Mouse (Mus musculus): Measurements from ENCODE around the gene Hunk. TPM values are rescaled to one million over a fixed set of nuclear protein-coding genes. Genes with fewer than 3 reads are reported as not detected.

The Hunk gene
- polyA plus RNA-seq, 1 experiment = 15.5 TPM

DNA sequence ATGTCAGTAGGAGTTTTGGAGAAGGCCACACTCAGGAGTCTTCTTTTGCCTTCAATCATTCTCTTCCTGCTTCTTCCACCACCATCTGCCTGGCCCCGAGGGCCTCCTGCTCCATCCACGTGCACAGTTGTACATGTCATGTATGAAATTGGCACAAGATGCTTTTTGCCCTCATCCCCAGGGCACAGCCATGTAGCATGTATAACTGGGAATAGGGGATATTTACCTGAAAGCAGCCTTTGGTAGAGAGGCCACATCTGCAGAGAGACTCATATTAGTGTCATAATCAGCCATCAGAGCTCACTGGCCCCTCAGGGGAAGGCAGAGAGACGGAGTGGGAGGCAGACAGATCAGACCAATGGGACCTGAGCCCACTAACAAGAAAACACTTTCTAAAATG is 160.8 kb downstream of the Hunk start:
- no peaks in the 10 kb centered on the region for H3K27me3 ChIP-seq (ENCODE audit: control insufficient read depth, insufficient read depth, low read length, poor library complexity, severe bottlenecking)
- no peak for TF ChIP-seq EP300 (IDR thresholded peaks at IDR 0.05; ENCODE audit: insufficient read depth, low read depth, low read length)
- TF ChIP-seq CTCF (IDR thresholded peaks at IDR 0.05; ENCODE audit: low read depth, low read length) = no peak
- no peak for TF ChIP-seq POLR2A (IDR thresholded peaks at IDR 0.05; ENCODE audit: insufficient read depth, low read length)
- no peak overlapping the region for H3K27ac ChIP-seq (ENCODE audit: insufficient read depth, low read length)
- peaks cover 7% of the 10 kb centered on the region for H3K4me1 ChIP-seq (ENCODE audit: control insufficient read depth, insufficient read depth, low read length)
- no peaks in the 10 kb centered on the region for H3K36me3 ChIP-seq (ENCODE audit: control insufficient read depth, insufficient read depth, low read length, poor library complexity, severe bottlenecking)
- H3K4me3 ChIP-seq (ENCODE audit: low read depth, low read length) = no peak overlapping the region
- H3K9me3 ChIP-seq (replicated peaks; ENCODE audit: control insufficient read depth, insufficient read depth, low read length, poor library complexity, severe bottlenecking) = no peaks in the 10 kb centered on the region; the same call in 1 of the 2 replicates
- H3K9ac ChIP-seq (ENCODE audit: low read depth, poor library complexity, severe bottlenecking) = no peak overlapping the region

DNA sequence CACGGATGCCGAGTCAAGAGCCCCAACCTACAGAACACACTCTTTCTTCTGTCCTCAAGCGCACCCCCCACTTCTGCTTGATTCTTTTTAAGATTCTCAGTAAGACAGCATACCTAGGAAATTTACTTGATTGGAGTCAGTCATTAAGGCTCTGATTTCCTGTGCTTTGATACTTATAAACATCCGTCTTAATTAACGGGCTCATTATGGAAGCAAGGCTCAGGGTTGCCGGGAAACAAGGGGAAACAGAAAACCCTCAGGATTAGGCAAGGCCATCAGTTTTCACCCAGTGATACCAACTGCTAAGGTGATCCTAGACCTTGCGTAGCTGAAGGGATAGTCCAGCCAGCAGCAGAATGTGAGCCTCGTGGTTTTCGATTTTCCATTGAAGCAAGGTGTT is 162.2 kb downstream of the Hunk start:
- TF ChIP-seq EP300 (IDR thresholded peaks at IDR 0.05; ENCODE audit: insufficient read depth, low read depth, low read length) = no peak
- no peak for TF ChIP-seq POLR2A (IDR thresholded peaks at IDR 0.05; ENCODE audit: insufficient read depth, low read length)
- TF ChIP-seq CTCF (IDR thresholded peaks at IDR 0.05; ENCODE audit: low read depth, low read length) = no peak
- Histone ChIP-seq H3K27ac (ENCODE audit: insufficient read depth, low read length) (no peak overlapping the region), H3K4me1 (ENCODE audit: control insufficient read depth, insufficient read depth, low read length) (peaks cover 7% of the 10 kb centered on the region), H3K4me3 (ENCODE audit: low read depth, low read length) (no peak overlapping the region), H3K9ac (ENCODE audit: low read depth, poor library complexity, severe bottlenecking) (no peak overlapping the region), H3K36me3 (ENCODE audit: control insufficient read depth, insufficient read depth, low read length, poor library complexity, severe bottlenecking) (no peaks in the 10 kb centered on the region), H3K9me3 (replicated peaks; ENCODE audit: control insufficient read depth, insufficient read depth, low read length, poor library complexity, severe bottlenecking) (no peaks in the 10 kb centered on the region; the same call in 1 of the 2 replicates), H3K27me3 (ENCODE audit: control insufficient read depth, insufficient read depth, low read length, poor library complexity, severe bottlenecking) (no peaks in the 10 kb centered on the region)

Other genes with a start within 250 kb of the Hunk start
- gene Tiam1, start 242.2 kb upstream of the Hunk start, polyA plus RNA-seq (2011; ENCODE audit: insufficient read depth, insufficient read length, low read depth, missing spikeins) = 22.4 and 24.4 TPM in 2 replicates
- gene Sod1, start 165.3 kb upstream of the Hunk start, polyA plus RNA-seq (2011; ENCODE audit: insufficient read depth, insufficient read length, low read depth, missing spikeins) = 797 and 822 TPM in 2 replicates
- gene Scaf4, start 101.5 kb upstream of the Hunk start, polyA plus RNA-seq (2011; ENCODE audit: insufficient read depth, insufficient read length, low read depth, missing spikeins) = 127 and 133 TPM in 2 replicates